Mouse (Mus musculus) erythroblast, embryonic 14.5 days (primary cell): ENCODE measurements around the gene Mical1. TPM values are rescaled to one million over a fixed set of nuclear protein-coding genes. Genes with fewer than 3 reads are reported as not detected.
"Not testable (repeated sequence)": the region's sequence is repeated elsewhere in the genome, so short reads cannot be mapped to it uniquely, and the experiment has no call there.

ENCODE experiments used
- H3K27me3 ChIP-seq: 2 replicates; pipeline ENCODE4 v1.6.1; 2012; ENCODE audit warnings: inconsistent platforms; ENCODE audit not compliant: control insufficient read depth
- H3K36me3 ChIP-seq: 2 replicates; pipeline ENCODE4 v1.6.1; 2012; ENCODE audit warnings: mild to moderate bottlenecking, inconsistent platforms; ENCODE audit not compliant: control insufficient read depth
- H3K4me1 ChIP-seq: 2 replicates; pipeline ENCODE4 v1.6.1; 2012; ENCODE audit warnings: inconsistent platforms; ENCODE audit not compliant: control insufficient read depth
- H3K4me3 ChIP-seq: replicated peaks from 2 replicates; pipeline ENCODE3; 2012; ENCODE audit warnings: moderate library complexity, mild to moderate bottlenecking, inconsistent platforms
- H3K9me3 ChIP-seq: 2 replicates; pipeline ENCODE4 v1.6.1; 2012; ENCODE audit warnings: low read length, inconsistent platforms, mixed read lengths; ENCODE audit not compliant: control insufficient read depth
- GATA1 ChIP-seq: IDR thresholded peaks from 2 replicates; pipeline ENCODE4 v1.6.1; 2012; ENCODE audit warnings: low read length, inconsistent platforms, mixed read lengths
- TAL1 ChIP-seq: IDR thresholded peaks from 3 replicates; pipeline ENCODE4 v1.6.1; 2012; ENCODE audit warnings: low read length, inconsistent platforms, mixed read lengths
- polyA plus RNA-seq: library from polyadenylated mRNA; stranded (reverse); fragments of >175 nt; gene quantifications from 2 replicates; pipeline ENCODE4 v1.2.3, GENCODE M21; 2012

Mical1 gene
- polyA plus RNA-seq, 1 experiment, result 0.16 TPM

DNA sequence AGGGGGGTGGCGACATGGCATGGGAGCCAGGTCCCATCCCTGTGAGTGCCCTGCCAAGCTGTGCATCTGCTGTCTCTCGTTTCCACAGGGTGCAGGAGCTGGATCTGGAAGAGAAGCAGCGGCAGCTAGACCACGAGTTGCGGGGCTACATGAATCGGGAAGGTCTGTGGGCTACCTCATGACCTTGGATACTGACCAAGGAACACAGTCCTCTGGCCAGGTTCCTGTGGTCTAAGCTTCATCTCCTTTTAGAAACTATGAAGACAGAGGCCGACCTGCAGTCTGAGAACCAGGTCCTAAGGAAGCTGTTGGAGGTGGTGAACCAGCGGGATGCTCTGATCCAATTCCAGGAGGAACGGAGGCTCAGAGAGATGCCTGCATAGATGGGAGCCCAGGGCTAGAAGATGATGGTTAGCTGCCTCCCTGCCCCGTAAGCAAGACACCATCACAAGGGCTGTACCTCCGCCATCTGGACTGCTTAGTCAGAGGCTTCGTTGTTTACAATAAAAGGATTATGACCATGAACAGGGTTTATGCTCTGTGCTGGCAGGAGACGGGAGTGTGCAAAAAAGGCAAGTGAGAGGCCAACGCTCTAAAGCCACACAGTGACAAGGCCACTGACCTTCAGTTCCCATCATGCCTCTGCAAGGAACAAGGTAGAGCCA, 10.5 kb downstream of the Mical1 start:
- Histone ChIP-seq H3K4me3 (no peak overlapping the region), H3K27me3 (peaks cover 33% of the 10 kb centered on the region)

DNA sequence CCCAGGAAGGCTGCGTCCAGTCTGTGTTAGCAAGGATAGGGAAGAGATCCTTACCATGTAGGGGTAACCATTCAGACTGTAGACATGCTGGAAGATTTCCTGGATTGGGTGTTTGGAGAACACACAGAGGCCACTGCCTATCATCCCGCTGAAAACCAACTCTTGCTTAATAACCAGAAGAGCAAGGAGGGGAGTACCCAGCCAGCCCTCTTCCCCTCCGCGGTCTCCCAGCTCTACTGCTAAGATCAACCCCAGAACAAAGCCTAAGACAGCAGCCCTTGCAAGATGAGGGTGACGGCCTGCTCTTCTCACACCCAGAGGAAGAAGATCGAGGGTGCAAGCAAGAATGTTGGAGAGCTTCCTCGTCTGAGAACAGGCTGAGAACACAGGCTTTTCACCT, 12.8 kb downstream of the Mical1 start:
- H3K9me3 ChIP-seq, result no peaks in the 10 kb centered on the region
- peak overlapping the region; percentile 65 for H3K4me3 ChIP-seq
- peaks cover 20% of the 10 kb centered on the region for H3K4me1 ChIP-seq
- peaks cover 15% of the 10 kb centered on the region; the same call in 1 of the 2 replicates for H3K36me3 ChIP-seq
- peaks cover 39% of the 10 kb centered on the region for H3K27me3 ChIP-seq
- no peak for TF ChIP-seq TAL1
- no peak for TF ChIP-seq GATA1

More for the DNA sequence above, 10.5 kb downstream of the Mical1 start:
- Histone ChIP-seq H3K9me3 (no peaks in the 10 kb centered on the region), H3K36me3 (peaks cover 15% of the 10 kb centered on the region; the same call in 1 of the 2 replicates), H3K4me1 (peaks cover 23% of the 10 kb centered on the region)
- TF ChIP-seq TAL1 (no peak), GATA1 (no peak)

DNA sequence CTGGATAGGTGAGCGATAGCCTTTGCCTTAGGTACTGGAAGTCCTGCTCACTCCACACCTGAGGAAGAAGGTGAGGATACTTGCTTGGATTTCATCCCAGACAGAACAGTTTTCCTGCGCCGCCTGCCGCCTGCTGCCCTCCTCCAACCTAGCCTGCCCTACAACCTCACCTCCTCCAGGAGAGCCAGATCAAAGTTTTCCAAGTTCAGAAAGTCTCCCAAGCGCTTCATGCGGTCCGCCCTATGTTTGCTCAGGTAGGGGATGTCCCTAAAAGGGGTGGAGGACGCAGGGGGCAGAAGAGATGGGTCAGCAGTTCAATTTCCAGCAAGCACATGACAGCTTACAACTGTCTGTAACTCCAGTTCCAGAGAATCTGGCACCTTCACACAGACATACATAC, 13.2 kb downstream of the Mical1 start:
- no peak for TF ChIP-seq TAL1
- no peak for TF ChIP-seq GATA1
- H3K4me3 ChIP-seq, result peak overlapping the region; percentile 65
- peaks cover 39% of the 10 kb centered on the region for H3K27me3 ChIP-seq
- peaks cover 20% of the 10 kb centered on the region for H3K4me1 ChIP-seq
- no peaks in the 10 kb centered on the region for H3K9me3 ChIP-seq
- H3K36me3 ChIP-seq, result peaks cover 15% of the 10 kb centered on the region; the same call in 1 of the 2 replicates

DNA sequence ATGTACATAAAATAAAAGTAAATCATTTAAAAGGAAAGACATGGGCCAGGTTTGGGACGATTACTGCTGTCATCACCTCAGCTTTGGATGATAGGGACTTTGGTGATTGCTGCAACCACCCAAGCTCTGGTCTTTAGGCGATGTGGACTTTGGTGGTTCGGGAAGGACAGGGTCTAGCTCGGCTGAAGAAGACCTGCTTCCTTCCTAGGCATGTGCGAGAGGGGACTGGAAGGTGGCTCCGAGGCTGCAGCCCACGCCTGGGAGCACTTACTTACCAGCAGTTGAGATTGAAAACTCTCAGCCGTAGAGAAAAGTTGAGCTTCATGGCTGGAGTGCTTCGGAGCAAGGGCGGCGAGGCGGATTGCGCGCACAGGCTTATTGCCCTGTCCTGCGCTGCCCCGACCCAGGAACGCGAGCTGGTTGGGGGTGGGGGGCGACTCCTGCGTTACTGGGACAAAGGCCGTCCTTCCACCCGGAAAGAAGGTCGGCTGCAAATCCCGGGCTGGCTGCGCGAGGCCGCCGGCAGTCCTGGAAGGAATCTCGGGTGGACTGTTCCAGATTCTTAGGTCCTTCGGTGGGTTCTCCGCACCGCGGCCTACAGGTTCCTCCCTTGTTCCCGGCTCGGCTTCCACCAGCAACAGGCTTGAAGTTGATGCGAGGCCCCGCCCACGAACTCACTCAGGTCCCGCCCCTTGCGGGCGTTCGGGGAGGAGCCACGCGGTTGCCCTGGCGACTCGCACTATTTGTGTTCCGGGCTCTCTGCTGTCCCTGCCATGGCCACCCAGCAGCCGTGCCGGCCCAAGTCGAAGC, 13.8 kb downstream of the Mical1 start, which contains the start of the genes Smpd2 and Ppil6:
Gene Smpd2, minus strand, starts transcription at position 662 of the 810 bp plus-strand sequence.
Gene Ppil6, plus strand, starts transcription at position 732 of the 810 bp plus-strand sequence.
- Histone ChIP-seq H3K27me3 (peaks cover 39% of the 10 kb centered on the region), H3K4me1 (peaks cover 20% of the 10 kb centered on the region), H3K36me3 (peaks cover 15% of the 10 kb centered on the region; the same call in 1 of the 2 replicates), H3K4me3 (peak within 1 kb of the TSS; percentile 65), H3K9me3 (no peaks in the 10 kb centered on the region)
- no peak for TF ChIP-seq GATA1
- TF ChIP-seq TAL1, result no peak

DNA sequence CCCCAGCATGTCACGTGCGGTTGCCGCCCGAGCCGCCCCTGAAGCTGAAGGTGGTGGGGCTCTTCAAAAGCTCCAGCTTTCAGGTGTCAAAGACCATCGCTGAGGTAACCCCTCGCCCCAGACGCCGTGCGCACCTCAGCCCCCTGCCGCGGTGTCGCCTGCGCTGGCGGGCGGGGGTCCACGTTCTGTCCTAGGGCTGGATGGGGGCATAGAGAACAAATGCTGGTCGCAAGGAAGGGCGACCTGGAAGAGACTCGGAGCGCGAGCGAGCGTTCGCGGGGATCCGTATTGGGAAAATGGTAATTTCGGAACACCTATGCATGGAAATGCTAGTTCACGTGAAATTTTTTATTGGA, 14.4 kb downstream of the Mical1 start:
- Histone ChIP-seq H3K27me3 (peaks cover 39% of the 10 kb centered on the region), H3K4me3 (peak overlapping the region; percentile 65), H3K4me1 (peaks cover 20% of the 10 kb centered on the region), H3K36me3 (peaks cover 15% of the 10 kb centered on the region; the same call in 1 of the 2 replicates), H3K9me3 (no peaks in the 10 kb centered on the region)
- TF ChIP-seq TAL1, result no peak
- no peak for TF ChIP-seq GATA1

DNA sequence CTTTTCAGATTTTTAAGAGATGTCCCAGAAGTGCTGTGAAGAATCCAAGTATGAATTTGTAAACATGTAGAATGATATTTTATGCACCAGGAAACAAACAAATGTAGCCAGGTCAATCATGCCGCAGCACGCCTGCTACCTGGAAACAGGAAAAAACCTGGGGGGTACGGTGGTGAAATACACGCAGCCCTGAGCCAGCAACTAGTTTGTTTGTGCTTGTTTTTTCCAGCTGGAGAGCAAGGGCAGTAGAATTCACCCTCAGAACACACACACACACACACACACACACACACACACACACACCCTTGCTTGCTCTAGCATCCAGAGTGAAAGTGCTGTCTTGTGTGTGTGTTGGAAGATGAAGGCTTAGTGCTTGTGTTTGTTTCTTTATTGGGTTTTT, 15.0 kb downstream of the Mical1 start:
- H3K9me3 ChIP-seq, result no peaks in the 10 kb centered on the region
- no peak for TF ChIP-seq GATA1
- TF ChIP-seq TAL1, result no peak
- H3K4me3 ChIP-seq, result no peak overlapping the region
- H3K36me3 ChIP-seq, result peaks cover 11% of the 10 kb centered on the region; the same call in 1 of the 2 replicates
- peaks cover 20% of the 10 kb centered on the region for H3K4me1 ChIP-seq
- H3K27me3 ChIP-seq, result peaks cover 39% of the 10 kb centered on the region

DNA sequence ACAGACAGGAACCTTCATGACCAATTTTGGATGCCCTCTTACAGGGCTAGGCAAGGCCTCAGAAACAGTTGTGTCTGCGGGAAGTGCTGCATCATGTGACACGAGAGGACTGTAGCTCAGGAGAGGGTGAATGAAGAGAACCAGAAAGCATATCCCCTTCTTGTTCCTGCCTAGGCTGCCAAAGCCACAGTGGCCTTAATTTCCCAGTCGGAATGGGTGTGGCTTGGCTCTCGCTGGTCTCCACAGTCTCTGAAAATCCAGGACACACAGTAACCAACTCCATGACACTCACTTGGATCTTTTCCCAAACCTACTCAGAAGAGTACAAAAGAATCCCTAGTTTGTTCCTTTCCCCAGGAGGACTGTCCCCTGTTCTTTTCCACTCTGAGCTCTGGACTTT, 24.8 kb downstream of the Mical1 start:
- TF ChIP-seq TAL1, result no peak
- TF ChIP-seq GATA1, result no peak
- H3K4me3 ChIP-seq, result no peak overlapping the region
- H3K4me1 ChIP-seq, result no peaks in the 10 kb centered on the region

DNA sequence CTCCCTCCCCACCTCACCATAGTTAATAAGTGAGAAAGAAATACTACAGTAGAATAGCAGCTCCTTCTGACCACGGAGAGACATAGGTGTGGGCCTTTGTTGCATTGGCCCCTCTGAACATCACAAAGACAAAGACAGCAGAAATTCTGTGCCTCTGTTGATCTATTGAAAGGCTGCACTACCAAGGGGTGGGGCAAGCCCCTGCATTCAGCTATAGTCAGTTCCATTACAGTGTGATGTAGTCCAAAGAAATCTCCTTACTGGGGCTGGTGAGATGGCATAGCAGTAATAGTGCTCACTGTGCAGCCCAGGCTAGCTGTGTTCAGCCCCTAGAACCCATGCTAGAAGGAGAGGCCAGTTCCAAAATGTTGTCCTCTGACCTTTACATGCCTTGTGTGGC, 28.9 kb downstream of the Mical1 start:
- H3K36me3 ChIP-seq, result no peaks in the 10 kb centered on the region
- H3K9me3 ChIP-seq, result no peaks in the 10 kb centered on the region
- TF ChIP-seq GATA1 (no peak), TAL1 (no peak)
- no peaks in the 10 kb centered on the region; the same call in 1 of the 2 replicates for H3K27me3 ChIP-seq
- H3K4me1 ChIP-seq, result no peaks in the 10 kb centered on the region; the same call in 1 of the 2 replicates
- no peak overlapping the region for H3K4me3 ChIP-seq

More for the DNA sequence above, 24.8 kb downstream of the Mical1 start:
- no peaks in the 10 kb centered on the region for H3K9me3 ChIP-seq
- no peaks in the 10 kb centered on the region; the same call in 1 of the 2 replicates for H3K27me3 ChIP-seq
- no peaks in the 10 kb centered on the region for H3K36me3 ChIP-seq

DNA sequence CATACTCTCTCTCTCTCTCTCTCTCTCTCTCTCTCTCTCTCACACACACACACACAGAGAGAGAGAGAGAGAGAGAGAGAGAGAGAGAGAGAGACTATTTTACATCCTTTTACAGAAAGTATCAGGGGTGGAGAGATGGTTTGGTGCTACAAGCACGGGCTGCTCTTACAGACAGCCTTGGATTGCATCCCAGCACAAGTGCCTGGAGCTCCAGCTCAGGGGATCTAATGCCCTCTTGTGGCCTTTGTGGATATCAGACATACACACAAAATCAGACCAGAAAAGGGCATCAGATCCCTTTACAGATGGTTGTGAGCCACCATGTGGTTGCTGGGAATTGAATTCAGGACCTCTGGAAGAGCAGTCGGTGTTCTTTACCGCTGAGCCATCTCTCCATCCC, 29.3 kb downstream of the Mical1 start:
- H3K36me3 ChIP-seq, H3K27me3 ChIP-seq, H3K4me3 ChIP-seq, H3K9me3 ChIP-seq, H3K4me1 ChIP-seq: not testable (repeated sequence)
